Mouse (Mus musculus) megakaryocyte-erythroid progenitor cell, adult 5-6 weeks (primary cell): Measurements from ENCODE around the gene Trp53rkb. TPM values are rescaled to one million over a fixed set of nuclear protein-coding genes. Genes with fewer than 3 reads are reported as not detected.

Experiments used
- ATAC-seq: replicated peaks from 2 replicates; pipeline ENCODE4 v1.8.0; 2016; ENCODE audit warnings: mild to moderate bottlenecking, inconsistent platforms; ENCODE audit not compliant: severe bottlenecking, poor library complexity, low FRiP score, low TSS enrichment
- total RNA-seq, 2 experiments: library from RNA; stranded (forward) in 1 of 2; stranded (reverse) in 1 of 2; fragments of 200-1000, 215-1000 nt in 1 of 2; fragments of >200 nt in 1 of 2; fragmentation: Nextera tagmentation in 1 of 2; gene quantifications; 2 replicates each; pipeline ENCODE4 v1.2.3; 2014 to 2017

Trp53rkb gene
- 1.6 and 5.0 TPM in 2 replicates for total RNA-seq (2014; fragmentation: Nextera tagmentation)
- total RNA-seq (2017) = 2.4 and 3.1 TPM in 2 replicates

DNA sequence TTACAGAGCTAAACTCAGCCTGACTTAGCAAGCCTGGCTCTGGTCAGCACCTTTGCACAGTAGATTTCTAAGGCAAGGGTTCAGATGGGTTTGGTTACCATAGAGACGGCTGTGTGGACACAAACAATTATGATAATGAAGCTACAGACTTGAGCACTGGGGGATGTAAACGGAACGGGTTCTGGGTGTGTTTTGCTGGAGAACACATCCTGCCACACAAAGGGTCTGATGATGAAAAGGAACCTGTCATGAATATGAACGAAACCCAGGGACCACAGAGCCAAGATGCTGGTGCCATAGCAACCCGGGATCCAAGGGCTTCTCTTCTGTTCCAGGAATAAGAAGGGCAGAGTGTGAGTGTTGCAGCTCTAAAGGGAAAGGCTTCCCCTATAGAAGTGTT lies at the start of gene Trp53rkb:
TSS of gene Trp53rkb (plus strand) at position 177 of the 400 bp plus-strand sequence.
- no peak for ATAC-seq

DNA sequence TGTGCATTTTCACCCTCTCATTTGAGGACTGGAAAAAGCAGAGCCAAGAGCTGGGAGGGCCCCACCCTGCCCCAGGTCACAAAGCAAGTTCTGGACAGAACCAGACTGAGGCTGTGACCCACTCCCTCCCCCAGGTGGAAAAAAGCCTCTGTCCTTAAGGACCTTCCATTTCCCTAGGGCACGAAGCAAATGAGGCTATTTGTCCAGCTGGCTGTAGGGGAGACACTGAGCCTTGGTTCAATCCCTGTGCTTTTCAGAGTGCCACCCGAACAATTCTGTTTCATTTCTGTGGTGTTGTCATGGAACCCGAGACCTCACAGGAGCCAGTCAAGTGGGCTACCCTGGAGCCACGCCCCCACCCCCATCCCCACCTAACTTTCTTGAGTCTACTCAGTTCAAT lies 48.8 kb upstream of the Trp53rkb start:
- no peak for ATAC-seq

DNA sequence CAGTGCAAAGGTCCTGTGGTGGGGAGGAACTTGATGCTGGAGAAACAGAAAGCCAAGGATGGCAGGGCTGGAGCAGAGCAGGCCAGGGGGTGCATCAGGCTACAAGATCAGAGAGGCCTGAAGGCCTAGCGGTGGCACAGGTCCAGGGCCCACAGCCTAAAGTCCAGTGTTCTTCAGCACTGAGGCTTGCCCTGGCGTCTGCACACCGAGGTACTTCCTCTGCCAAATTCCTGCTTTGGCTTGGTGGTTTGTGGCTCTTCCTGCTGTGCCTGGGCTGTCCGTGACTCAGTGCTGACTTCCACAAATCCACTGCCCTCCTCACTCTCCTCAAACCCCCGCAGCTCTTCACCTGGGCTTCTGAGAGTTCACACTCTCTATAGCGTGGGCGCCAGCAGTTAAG lies 47.9 kb upstream of the Trp53rkb start:
- no peak for ATAC-seq

DNA sequence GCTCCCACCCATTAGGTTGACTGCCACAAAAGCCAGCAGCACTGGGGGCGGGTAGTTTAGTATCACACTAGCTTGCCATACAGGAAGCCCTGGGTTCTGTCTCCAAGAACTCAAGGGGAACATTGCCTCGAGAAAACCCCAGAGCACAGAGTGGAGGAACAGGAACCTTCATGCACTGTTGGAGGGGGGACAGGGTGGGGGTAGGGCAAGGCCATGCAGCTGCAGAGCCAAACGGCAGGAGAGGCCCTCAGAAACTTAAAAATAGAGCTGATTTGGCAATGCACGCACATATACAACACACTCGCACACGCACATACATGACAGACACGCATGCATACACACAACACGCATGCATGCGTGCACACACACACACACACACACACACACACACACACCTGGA lies 46.5 kb upstream of the Trp53rkb start:
- ATAC-seq = peak; percentile 3; the same call in 1 of the 2 replicates

DNA sequence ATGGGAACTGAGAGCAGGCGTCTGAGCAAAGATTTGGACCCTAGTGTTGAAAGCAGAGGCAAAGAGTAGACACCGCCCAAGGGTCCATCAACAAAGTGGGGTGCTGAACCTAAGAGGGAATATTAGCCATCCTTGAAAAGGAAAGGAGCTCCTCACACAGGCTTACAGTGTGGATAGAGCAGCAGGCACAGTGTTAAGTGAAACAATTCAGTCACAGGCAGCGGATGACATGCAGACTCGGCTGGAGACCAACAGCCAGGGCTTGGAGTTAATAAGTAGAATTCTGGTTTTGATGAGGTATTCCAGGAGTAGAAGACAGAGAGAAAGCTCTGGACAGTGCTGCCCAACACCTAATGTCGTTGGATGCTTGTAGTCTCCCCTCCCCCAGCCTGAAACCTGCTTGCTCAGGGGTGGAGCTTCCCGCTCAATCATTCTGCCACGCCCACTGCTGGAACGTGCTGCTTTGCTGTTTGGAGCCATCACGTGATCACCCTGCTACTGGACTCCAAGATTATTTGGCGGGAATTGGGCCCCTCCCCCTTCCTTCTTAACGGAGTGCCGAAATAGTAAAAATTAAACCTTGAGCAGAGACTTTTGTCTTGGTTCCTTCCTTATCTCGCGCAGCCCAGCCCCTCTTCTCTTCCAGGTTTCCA lies 45.9 kb upstream of the Trp53rkb start:
- peak; percentile 64 for ATAC-seq

DNA sequence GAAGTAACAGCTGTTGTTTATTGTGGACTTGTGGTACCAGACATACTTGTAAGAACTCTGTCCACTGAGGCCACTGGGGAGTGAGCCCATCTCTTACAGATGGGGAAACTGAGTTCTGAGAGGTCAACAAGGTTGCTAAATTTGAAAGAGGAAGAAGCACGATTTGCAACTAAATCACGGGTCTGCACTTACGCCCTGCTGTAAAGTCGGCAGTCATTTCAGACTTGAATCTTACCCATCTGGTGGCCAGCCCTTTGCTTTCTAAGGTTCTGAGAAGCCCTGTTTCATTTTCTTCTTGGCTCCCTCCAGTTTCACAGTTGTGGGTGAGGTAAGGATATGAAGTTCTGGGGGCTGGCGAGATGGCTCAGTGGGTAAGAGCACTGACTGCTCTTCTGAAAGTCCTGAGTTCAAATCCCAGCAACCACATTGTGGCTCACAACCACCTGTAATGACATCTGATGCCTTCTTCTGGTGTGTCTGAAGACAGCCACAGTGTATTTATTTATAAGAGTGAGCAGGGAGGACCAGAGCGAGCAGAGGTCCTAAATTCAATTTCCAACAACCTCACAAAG lies 41.6 kb upstream of the Trp53rkb start:
- ATAC-seq = no peak

DNA sequence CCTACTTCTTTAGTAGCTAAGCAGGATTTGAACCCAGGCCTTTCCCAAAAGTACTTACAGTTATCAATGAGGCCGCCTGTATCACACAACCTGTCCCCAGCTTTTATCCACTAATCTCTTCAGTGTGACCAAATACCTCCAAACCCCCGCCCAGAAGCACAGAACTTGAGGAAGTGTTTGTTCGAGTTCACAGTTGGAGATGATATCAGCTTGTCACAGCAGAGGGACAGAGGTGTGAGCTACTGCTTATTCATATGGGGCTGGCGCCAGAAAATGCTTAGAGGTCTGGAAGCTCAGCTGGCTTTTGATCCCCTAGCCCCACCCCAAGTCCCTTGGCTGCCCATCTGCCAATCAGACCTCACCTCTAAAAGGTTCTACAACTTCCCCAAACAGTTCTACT lies 38.1 kb upstream of the Trp53rkb start:
- ATAC-seq = no peak

DNA sequence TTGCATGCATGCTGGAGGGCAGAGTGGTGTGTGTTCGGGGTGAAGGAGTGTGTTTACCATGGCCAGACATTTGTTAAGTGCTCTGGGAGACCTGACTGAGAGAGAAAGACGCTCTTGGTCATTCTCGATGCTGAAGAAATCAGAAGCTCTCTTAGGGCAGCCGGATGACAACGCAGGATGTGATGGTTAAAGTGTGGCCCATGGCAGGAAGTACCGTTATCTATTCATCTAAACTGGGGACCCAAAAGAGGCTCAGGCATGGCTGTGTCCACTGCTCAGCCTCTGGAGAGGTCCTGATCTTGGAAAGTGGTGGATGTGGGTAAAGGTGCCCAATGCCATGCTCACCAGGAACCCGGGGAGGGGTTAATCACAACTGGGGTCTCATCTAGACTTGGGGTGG lies 37.6 kb upstream of the Trp53rkb start:
- ATAC-seq = no peak

DNA sequence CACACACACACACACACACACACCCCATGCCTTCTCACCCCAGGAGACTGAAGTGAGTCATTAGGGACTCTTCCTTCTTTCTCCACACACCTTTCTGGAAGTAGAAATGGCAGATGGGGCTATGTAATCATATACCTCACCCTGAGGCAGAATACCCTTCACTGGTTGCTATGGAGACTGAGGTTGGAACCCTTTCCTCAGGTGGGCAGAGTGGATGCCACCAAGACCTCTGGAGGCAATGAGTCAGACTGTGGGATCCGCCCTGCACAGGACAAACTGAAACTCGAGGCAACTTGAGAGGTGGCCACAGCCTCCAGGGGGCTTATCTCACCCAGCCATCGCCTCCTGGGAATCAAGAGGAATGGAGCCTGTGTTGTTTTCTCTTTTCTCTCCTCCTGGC lies 34.4 kb upstream of the Trp53rkb start:
- no peak for ATAC-seq

DNA sequence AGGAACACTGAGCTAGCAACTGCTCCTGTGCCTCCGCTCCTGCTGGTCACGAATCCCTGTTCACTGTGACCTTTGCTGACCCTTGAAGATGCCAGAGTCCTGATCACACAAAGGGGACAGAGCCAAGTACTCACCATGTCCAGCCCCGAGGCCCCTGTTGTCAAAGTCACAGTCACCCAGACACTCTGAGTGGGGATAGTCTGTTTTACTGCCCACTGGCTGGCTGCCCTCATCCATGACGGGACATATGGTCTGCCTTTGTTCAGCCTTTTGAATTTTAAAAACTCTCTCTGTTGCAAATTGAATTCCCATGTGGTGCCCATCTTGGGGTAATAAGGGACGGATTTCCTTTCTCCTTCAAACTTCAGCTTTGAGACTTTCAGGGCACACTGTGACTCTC lies 28.3 kb upstream of the Trp53rkb start:
- no peak for ATAC-seq

DNA sequence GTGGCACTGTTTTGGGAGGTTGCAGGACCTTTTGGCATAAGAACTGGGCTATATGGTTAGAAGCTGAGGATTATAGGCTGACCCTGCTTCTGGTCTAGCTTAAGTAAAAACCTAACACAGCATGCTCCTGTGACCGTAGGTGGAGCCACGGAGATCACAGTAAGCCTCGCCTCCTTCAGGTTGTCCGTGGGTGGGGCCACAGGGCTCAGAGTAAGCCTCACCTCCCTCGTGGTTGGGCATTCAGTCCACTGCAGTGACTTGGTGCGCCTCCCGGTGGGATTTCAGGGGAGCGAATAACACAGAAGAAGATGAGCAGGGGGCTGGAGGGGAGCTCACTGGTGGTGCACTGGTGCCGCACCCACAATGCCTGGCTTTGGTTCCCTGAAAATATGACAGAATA lies 24.7 kb upstream of the Trp53rkb start:
- no peak for ATAC-seq

DNA sequence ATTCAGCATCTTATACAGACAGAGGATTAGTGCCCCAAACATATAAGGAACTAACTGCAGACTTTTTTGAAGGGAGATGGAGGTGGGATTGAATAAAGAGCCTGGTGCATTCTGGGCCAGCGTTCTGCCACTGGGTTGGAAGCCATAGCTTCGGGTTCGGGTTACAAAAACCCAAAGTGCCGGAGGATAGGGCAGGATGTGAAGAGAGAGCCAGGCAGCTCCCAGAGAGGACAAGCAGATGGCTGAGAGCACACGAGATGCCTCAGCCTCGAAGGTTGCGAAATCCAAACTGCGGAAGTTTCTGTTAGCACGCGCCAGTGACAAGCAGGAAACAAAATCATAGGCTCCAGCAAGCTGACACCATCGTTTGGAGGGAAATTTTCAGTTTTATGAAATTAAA lies 20.9 kb upstream of the Trp53rkb start:
- ATAC-seq = no peak; the same call in 1 of the 2 replicates

DNA sequence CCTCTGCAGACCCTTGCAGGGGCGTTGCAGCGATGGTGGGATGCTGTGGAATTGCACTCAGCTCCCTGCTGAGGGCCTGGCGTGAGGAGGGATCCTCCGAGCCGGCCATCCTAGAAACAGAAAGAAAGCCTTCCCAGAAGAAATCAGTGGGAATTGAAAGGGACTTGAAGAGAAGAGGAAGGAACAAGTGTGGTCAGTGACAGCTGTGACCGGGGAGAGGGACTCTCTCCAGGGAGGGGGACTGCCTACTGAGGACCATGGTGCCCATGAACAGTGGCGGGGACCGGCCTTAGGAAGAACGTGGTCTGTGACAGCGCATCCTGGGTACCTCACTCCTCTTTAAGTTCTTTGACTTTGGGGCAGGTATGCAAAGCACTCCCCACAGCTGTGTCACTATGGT lies 18.7 kb upstream of the Trp53rkb start:
- ATAC-seq = no peak

DNA sequence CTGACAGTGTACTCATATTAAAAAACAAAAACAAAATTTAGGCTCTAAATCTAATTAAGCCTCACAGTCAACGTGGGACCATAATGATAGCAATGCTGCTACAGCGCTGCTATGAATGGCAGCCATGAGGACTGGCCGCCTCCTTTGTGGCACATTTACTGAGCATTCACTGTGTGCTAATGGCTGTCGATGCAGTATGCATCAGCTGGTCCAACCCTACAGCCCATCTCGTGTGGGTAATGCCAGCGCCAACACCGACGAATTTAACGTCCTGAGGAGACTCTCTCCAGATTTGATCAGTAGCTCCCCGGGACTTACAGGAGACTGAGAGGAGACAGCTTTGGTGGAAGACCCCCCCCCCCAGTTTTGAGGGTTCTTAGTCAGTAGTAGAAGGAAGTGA lies 18.1 kb upstream of the Trp53rkb start:
- ATAC-seq = no peak

DNA sequence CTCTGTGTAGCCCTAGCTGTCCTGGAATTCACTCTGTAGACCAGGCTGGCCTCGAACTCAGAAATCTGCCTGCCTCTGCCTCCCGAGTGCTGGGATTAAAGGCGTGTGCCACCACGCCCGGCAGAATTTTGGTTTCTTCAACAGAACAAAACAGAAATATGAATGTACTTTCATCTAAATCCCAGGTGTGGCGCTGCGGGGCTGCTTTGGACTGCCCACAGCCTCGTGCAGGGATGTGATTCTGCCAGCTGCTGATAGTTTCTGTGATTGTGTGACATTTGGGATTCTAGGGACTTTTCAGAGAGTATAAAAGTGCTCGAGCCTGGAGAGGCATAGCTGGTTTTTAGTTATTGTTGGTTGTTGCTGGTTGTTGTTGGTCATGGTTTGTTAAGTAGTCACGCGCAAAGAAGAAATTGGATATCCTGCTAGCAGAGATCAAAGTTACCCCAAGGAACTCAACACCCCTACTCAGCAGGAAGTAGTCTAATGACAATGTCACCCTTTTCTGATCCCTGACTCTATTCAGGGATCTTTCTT lies 16.9 kb upstream of the Trp53rkb start:
- no peak for ATAC-seq

DNA sequence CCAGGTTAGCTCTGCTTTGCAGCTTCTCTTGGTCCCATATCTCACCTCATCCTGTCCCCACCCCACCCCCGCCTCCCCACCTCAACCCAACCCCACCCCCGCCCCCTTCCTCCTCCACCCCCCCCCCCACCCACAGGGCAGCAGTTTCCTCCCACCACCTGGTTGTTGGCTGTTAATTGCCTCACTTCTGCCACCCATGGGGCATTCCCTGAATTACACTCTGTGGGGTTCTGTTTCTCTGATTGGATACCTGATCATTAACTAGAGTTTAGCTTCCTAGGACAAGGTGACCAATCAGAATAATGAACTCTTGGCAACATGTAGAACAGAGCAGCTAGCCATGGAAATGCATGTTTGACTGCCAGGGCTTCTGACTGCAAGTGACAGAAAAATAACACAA lies 16.1 kb upstream of the Trp53rkb start:
- peak; percentile 64 for ATAC-seq

DNA sequence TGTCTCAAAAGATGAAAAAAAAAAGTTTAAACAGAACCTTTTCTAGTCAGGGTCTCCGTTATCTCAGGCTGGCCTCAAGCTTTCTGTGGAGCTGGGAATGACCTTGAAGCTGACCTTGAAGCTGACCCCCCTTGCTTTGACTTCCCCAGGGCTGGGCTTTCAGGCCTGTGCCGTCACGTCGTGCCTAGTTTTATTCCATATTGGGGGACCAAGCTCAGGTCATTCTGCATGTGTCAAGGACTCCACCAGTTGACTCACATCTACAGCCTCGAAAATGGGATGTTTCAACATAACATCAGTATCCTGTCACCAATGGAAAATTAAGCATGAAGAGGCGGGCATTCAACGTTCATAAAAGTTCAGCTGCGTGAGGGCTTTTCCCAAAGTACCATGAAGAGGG lies 12.4 kb upstream of the Trp53rkb start:
- ATAC-seq = no peak

DNA sequence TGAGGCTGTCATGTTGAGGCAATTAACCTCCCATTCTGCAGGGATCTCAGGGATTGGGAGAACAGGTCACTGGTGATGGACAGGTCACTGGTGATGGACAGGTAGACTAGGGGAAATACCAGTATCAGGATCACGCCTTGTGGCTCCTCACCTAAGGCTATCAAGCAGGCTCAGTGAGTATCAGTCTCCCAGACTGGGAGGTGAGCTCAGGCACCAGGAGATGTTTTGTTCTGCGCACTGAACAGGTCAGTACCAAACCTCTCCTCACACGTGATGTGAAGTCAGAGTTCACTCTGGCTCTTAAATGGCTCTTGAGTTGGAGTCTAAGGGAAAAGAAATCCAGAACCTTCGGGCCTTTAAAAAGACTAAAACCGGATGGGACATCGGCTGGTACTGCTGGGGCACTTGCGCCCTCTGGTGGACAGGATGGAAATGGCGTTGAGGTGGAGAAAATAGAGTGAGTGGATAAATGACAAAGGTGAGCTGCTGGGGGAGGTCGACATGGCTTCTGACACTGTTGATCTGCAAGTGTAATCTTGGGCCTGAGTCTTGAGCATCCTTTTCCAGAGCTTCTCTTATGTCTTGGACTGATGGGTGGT lies 11.3 kb upstream of the Trp53rkb start:
- peak; percentile 50 for ATAC-seq

DNA sequence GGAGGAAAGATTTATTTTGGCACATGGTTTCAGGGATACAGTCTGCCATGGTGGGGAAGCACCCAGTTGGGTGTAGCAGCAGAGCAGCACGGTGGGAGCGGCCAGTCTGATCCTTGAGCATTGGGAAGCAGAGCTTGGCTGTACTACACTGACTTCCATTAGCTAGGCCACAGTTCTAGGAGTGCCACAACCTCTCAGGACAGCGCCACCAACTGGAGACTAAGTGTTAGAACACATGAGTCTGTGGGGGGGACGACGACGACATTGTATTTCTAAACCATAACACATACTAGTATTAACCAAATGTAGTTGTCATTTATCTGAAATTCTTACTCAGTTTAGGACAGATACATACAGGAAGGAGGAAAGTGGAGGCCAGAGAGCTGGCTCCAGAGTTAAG lies 8.0 kb upstream of the Trp53rkb start:
- ATAC-seq = no peak

DNA sequence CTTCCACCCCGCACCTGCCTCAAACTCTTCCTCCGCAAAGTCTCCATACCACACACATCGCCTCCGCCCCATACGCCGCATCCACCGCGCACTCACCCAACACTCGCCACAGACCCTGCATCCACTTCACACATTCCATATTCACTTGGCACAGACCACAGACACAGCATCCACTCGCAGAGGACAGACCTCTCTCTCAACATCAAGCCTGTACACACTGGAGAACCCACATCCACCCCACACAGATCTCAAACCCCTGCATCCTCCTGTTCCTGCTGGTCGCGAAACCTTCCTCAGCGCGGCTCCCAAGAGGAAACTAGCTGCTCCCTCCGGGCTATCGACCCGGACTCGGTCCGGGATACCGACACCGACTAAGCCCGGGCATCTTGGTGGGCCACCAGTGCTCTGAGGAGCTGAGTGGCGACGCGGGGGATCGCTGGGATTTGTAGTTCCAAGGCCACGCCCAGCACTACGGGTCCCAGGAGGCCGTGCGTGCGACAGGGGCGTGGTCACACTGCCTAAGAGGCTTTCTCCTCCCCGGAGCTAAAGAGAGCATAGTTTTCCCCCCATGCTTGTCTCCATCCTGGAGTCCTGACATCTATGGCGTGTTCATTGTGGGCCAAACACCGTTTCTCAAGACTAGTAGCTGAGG lies 5.9 kb upstream of the Trp53rkb start:
- peak; percentile 100 for ATAC-seq
